Mouse (Mus musculus): Measurements from ENCODE around the gene Ier3.

The Ier3 gene

GRCm38 (mm10) chr17:35865481-35866280, 44.2 kb downstream of the Ier3 start, which contains the start of gene Ppp1r18:
Gene Ppp1r18, plus strand, starts transcription at chr17:35865593.
- POLR2A ChIA-PET: interaction anchor here (0.7 to 19.8 kb wide), 25 partner anchors 7 to 72 kb away, joined by 3 to 490 read pairs (median 5); partner anchors contain the start of genes Flot1 (in 2 of the 4), Ier3 (in 2 of the 4), Mdc1 (in 2 of the 4) and Mrps18b (in 1 of the 4)
- CTCF ChIA-PET: interaction anchor here (0.6 to 3.1 kb wide), 13 partner anchors 8 to 170 kb away, joined by 3 to 17 read pairs (median 5); partner anchors contain the start of gene Dhx16 (in 3 of the 4)

DNA sequence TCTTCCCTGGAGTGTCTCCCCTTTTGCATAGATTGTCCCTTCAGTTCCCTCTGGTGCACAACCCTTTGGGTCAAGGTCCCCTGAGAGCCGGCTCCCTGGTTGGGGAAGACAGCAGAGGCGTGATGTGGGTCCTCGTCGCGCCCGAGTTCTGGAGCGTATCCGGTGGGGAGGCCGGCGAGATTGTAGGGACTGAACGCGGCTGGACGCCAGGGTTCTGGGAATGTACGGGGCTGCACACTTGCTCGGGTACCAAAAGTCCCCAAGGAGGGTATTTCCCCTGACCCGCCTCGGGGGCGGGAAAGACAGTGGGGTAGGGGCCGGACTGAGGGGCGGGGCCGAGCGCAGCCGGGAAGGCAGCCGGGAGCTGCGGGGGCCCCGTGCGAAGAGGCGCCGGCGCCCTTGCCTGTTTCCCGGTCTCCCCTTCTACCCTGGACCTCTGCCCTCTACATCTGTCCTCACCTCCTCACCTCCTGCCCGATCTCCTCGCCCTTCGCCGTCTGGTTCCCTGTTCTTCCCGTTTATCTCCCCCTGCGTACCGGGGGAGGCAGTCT, 44.9 kb downstream of the Ier3 start:
- POLR2A ChIA-PET: interaction anchor here (0.5 to 19.8 kb wide), 26 partner anchors 8 to 1239 kb away, joined by 3 to 490 read pairs (median 4); partner anchors contain the start of genes Mdc1 (in 3 of the 4), Dhx16 (in 2 of the 4), Ier3 (in 2 of the 4) and Mrps18b (in 2 of the 4)
- CTCF ChIA-PET: interaction anchor here in 3 of 4 experiments (0.6 to 2.5 kb wide), 6 partner anchors 7 to 171 kb away, joined by 3 to 8 read pairs (median 5); partner anchors contain the start of genes Dhx16 (in 1 of the 3) and Flot1 (in 1 of the 3)

DNA sequence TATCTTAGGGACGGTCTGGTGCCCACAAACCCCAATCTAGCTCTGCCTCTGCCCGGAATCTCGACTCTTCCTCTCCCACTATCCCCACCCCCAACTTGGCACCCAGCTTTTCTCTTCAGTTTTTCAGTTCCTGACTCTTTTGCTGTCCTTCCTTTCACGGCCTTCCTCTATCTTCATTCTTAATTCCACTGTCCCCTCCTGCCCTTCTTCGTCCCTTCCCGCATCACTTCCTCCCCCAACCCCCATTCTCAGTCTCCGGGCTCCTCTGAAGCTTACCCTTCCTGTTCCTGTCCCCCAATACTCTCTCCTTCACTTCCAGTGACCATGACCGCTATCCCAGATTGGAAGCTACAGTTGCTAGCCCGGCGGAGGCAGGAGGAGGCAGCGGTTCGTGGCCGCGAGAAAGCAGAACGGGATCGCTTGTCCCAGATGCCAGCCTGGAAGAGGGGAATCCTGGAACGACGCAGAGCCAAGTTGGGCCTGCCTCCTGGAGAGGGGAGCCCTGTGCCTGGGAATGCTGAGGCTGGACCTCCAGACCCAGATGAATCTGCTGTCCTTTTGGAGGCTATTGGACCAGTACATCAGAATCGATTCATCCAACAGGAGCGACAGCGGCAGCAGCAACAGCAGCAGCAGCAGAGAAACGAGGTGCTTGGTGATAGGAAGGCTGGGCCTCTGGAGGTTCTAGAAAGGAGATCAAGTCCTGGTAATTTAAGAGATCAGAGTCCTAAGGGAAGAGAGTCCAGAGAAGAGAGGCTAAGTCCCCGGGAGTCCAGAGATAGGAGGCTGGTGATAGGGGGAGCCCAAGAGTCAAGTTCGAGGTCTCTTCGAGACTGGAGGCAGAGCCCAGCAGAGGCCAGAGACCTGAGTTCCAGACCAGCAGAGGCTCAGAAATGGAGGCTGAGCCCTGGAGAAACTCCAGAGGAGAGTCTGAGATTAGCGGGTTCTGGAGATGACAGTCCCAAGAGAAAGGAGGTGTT, 45.7 kb downstream of the Ier3 start:
- POLR2A ChIA-PET: interaction anchor here (0.5 to 19.8 kb wide), 31 partner anchors 7 to 1240 kb away, joined by 3 to 490 read pairs (median 4); partner anchors contain the start of genes Mdc1 (in 3 of the 4), Dhx16 (in 2 of the 4), Ier3 (in 2 of the 4) and Mrps18b (in 2 of the 4)
- CTCF ChIA-PET: interaction anchor here in 3 of 4 experiments (0.5 to 2.5 kb wide), 7 partner anchors 9 to 172 kb away, joined by 3 to 8 read pairs (median 4); partner anchors contain the start of genes Dhx16 (in 1 of the 3) and Flot1 (in 1 of the 3)

- POLR2A ChIA-PET: interaction anchor here in 3 of 4 experiments (0.6 to 19.8 kb wide), 19 partner anchors 8 to 71 kb away, joined by 3 to 490 read pairs (median 4); partner anchors contain the start of genes Dhx16 (in 1 of the 3), Ier3 (in 1 of the 3), Mdc1 (in 1 of the 3) and Mrps18b (in 1 of the 3)
Measured at GRCm38 (mm10) chr17:35868165-35868820, 46.8 kb downstream of the Ier3 start.

GRCm38 (mm10) chr17:35868961-35869345, 47.5 kb downstream of the Ier3 start:
- POLR2A ChIA-PET: interaction anchor here (0.7 to 19.8 kb wide), 22 partner anchors 8 to 135 kb away, joined by 3 to 490 read pairs (median 5); partner anchors contain the start of genes Mdc1 (in 3 of the 4), Ier3 (in 2 of the 4), 2310061I04Rik (in 1 of the 4) and Dhx16 (in 1 of the 4)
- CTCF ChIA-PET: interaction anchor here (0.5 to 2.9 kb wide), 12 partner anchors 11 to 1322 kb away, joined by 3 to 11 read pairs (median 4); partner anchors contain the start of gene Mdc1 (in 1 of the 4)

More at GRCm38 (mm10) chr17:35868165-35868820, 46.8 kb downstream of the Ier3 start:
- CTCF ChIA-PET: interaction anchor here (0.5 to 2.3 kb wide), 6 partner anchors 21 to 1323 kb away, joined by 3 to 11 read pairs (median 4); partner anchors contain the start of gene Mdc1 (in 1 of the 4)

DNA sequence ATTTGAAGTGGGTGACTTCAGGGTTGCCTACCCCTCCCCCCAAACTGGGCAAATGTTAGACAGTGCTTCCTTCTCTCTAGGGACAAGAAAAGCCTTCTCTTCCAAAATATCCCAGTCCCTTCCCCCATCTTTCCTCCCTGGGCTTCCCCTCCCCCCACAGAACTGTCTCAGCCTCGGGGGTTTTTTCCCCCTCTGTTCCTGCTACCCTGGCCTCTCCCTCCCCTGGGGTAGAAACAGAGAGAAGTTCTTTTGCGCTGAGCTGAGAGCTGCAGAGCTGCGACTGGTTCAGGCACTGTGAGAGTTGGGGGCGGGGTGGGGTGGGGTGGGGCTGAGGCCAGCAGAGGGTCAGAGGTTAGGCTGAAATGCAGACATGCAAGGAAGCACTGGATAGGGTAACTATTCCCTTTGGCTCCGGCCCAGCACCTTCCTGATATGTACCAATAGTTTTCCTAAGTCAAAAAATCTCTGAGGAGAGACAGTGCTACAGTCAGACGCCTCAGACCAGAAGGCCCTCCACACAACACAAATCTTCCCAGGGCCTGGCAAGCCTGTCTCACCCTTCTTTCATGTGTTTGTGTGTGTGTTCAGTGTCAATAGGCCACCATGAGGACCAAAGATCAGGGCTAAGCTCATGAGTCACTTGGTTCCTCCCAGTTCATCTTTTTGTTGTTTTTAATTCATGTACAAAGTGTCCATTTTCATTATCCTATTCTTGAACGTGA, 48.0 kb downstream of the Ier3 start:
- CTCF ChIA-PET: interaction anchor here in 3 of 4 experiments (0.7 to 2.9 kb wide), 12 partner anchors 11 to 285 kb away, joined by 3 to 11 read pairs (median 4); partner anchors contain the start of gene Mdc1 (in 1 of the 3)
- POLR2A ChIA-PET: interaction anchor here (0.7 to 19.8 kb wide), 31 partner anchors 9 to 135 kb away, joined by 3 to 490 read pairs (median 5); partner anchors contain the start of genes Ier3 (in 3 of the 4), Mdc1 (in 3 of the 4), 2310061I04Rik (in 1 of the 4) and Dhx16 (in 1 of the 4)

GRCm38 (mm10) chr17:35870151-35870883, 48.8 kb downstream of the Ier3 start:
- ChIA-PET CTCF (interaction anchor here (0.6 to 2.9 kb wide), 13 partner anchors 9 to 131 kb away, joined by 3 to 11 read pairs (median 5); no protein-coding TSS in a partner anchor), POLR2A (interaction anchor here (0.6 to 19.8 kb wide), 35 partner anchors 9 to 959 kb away, joined by 3 to 490 read pairs (median 4); partner anchors contain the start of genes Nrm (in 4 of the 4), Mdc1 (in 3 of the 4), Dhx16 (in 2 of the 4) and Flot1 (in 2 of the 4))

GRCm38 (mm10) chr17:35870884-35871696, 49.6 kb downstream of the Ier3 start:
- CTCF ChIA-PET: interaction anchor here (0.6 to 2.9 kb wide), 10 partner anchors 8 to 132 kb away, joined by 3 to 9 read pairs (median 4); no protein-coding TSS in a partner anchor
- POLR2A ChIA-PET: interaction anchor here (0.6 to 19.8 kb wide), 28 partner anchors 9 to 60 kb away, joined by 3 to 490 read pairs (median 5); partner anchors contain the start of genes Nrm (in 4 of the 4), Mdc1 (in 3 of the 4), Dhx16 (in 2 of the 4) and Flot1 (in 2 of the 4)
